Mouse (Mus musculus): ENCODE measurements around the gene Grsf1.

Grsf1 gene

DNA sequence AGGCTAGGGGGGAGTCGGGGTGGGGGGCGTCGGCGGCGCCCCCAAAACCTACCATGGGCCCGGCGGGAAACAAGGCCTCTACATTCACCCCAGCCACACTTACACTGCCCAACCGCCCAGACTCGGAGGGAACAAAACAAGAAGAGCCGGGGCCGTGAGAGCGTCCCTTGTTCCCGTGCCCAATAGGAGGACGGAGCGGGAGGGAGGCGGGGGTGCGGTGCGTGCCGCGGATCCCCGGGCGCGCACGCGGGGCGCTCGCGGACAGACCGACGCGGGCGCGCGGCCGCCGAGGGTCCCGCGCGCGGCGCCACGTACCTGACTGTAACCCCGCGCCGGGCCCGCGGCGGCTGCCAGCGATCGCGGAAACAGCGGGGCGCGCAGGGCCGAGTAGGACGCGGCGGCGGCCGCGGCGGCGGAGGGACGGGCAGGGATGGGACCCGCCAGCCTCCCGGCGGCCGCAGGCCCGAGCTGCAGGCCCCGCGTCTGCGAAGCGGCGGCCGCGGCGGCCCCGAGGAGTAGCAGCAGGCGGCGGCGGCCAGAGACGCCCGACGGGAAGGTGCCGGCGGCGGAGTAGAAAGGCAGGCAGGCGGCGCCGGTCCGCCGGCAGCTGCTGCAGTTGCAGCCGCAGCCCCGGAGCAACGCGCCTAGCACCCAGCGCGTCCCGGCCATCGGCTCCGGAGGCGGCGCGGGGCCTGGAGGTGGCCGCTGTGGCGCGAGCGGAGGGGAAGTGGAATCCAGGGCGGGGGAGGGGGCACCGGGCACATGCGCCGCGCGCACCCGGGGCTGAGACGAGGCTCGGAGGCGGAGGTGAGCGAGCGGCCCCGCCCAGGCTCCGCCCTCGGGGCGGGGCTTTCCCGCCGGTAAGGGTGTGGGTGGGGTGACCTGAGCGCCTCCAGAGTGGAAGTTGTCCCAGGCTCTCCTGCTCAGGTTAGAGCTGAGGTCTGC is at the start of gene Grsf1:
Gene Grsf1, minus strand, starts transcription at position 729 of the 945 bp plus-strand sequence.
- peak; percentile 93 for DNase-seq (ENCODE audit: low spot score)

DNA sequence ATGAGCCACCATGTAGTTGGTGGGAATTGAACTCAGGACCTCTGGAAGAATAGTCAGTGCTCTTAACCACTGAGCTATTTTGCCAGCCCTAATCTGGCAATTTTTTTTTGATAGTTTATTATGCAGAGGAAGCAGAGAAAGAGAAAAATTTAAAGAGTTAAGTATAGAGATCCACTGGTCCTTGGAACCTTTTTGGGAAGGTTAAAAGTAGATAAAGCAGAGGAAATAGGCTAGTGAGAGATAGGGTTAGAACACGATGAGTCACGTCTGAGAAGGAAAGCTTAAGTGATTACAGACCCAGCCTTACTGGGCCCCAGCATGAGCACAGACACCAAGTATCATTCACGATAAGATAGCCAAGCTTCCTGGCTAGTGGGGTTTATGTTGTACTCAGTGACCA is 48.1 kb upstream of the Grsf1 start:
- DNase-seq (ENCODE audit: low spot score), result no peak

- DNase-seq (ENCODE audit: low spot score), result peak; percentile 12
Observed at GRCm38 (mm10) chr5:88722213-88722600, 46.2 kb upstream of the Grsf1 start.

- peak; percentile 41 for DNase-seq (ENCODE audit: low spot score)
Observed at GRCm38 (mm10) chr5:88721565-88722212, 45.7 kb upstream of the Grsf1 start.

GRCm38 (mm10) chr5:88721003-88721475 is 45.1 kb upstream of the Grsf1 start:
- DNase-seq (ENCODE audit: low spot score), result no peak

DNA sequence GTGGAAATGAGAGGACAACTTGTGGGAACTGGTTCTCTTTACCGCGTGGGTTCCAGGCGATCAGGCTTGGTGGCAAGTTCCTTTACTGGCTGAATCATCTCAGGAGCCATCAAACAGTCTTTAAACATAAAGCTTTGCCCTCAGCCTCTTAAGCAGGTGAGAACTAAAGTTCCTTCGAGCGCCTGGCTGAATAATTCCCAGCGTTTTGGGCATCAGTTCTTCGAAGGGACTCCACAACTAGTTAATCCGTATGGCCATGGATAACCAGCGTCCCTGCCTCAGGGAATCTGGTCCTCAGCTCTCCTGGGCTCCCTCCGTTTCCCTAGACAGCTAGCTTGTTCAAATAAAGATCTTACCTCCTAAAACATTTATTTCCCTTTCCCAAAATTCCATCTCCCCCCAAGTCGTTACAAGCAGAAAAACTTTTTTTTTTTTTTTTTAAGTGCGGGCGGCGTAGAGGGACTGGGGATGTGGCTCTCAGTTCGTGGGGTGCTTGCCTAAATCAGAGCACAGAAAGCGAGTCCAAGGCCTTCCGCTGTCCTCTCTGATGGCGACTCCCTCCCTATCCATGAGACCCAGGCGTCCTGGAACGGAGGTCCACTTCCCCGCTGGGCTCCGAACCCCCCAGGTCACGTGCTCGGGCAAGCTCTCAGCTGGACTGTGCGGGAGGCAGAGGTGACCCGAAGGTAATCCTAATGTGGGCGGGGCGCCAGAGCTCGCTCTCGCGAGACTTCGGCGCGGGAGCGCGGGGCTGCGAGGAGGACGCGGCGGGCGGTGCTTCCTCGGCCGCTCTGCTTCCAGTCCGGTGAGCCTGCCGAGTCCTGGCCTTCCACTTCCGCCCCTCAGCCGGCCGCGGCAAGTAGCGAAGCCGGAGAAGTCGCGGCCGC is 44.4 kb upstream of the Grsf1 start, which contains the start of gene Mob1b:
Gene Mob1b, plus strand, starts transcription at position 740 of the 887 bp plus-strand sequence.
- peak; percentile 99 for DNase-seq (ENCODE audit: low spot score)

GRCm38 (mm10) chr5:88716983-88717382 is 41.0 kb upstream of the Grsf1 start:
- DNase-seq (ENCODE audit: low spot score), result no peak

DNA sequence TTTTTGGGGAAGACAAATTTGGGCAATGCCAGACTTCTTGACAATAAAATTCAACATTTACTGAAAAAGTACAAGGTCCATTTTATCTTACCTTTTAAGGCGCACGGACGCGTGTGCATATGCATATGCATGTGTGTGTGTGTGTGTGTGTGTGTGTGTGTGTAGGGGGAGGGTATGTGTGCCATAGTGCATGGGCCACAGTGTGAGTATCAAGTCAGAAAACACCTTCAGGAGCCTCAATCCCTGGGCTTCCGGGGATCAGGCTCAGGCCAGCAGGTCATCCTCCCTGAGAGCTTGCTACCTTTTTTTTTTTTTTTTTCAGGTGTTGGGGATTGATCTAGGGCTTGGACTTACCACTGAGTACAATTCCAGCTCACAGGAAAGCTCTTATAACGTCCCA is 36.4 kb upstream of the Grsf1 start:
- no peak for DNase-seq (ENCODE audit: low spot score)

- DNase-seq (ENCODE audit: low spot score), result no peak
Observed at GRCm38 (mm10) chr5:88711618-88712224, 35.8 kb upstream of the Grsf1 start.

GRCm38 (mm10) chr5:88711128-88711527 is 35.2 kb upstream of the Grsf1 start:
- no peak for DNase-seq (ENCODE audit: low spot score)

DNA sequence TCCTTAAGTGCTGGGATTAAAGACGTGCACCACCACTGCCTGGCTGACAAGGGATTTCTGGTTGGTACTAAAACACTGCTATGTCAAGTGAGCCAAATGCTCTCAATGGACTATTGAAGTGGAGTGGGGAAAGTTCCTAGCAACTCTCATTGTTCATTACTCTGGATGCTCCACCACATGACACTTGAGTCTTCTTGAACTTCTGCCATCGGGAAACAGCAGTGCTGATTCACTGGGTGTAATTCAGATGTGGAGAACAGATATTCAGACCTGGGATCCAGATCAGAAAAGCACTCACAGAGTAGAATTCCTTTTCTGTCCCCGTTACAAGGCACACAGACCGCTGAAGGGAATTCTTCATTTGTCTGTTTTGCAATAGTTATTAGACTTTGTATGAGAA is 27.6 kb upstream of the Grsf1 start:
- no peak for DNase-seq (ENCODE audit: low spot score)

- no peak for DNase-seq (ENCODE audit: low spot score)
Observed at GRCm38 (mm10) chr5:88702041-88702440, 26.1 kb upstream of the Grsf1 start.

- no peak for DNase-seq (ENCODE audit: low spot score)
Observed at GRCm38 (mm10) chr5:88699251-88699913, 23.4 kb upstream of the Grsf1 start.

DNA sequence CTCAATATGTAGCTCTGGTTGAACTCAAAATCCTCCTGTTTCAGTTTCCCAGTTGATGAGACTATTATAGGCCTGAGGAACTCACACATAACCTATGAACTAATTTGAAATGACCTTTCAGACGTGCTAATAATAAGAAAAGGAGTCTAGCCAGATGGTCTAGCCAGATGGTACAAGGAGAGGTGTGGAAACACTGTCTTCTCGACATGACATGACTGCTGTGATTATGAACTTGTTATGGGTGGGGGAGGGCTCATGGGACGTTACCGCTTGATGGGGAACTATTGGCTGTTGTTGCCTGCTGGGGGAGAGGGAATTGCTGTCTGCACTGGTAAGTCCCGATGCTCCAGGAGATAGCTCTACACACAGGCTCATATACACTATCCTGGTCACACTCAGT is 21.3 kb upstream of the Grsf1 start:
- DNase-seq (ENCODE audit: low spot score), result no peak

DNA sequence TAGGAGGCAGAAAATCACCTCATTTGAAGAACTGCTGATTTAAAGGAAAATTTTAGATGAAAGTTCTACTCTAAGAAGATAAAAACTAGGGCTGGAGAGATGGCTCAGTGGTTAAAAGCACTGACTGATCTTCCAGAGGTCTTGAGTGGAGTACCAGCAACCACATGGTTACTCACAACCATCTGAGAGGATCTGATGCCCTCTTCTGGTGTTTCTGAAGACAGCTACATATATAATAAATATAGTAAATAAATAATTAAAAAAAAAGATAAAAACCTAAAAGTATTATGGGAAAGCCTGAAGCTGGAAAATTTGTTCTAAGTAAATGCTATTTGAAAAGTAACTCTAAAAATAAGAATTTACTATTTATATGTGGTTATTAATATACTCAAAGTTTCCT is 17.1 kb upstream of the Grsf1 start:
- DNase-seq (ENCODE audit: low spot score), result no peak

- DNase-seq (ENCODE audit: low spot score), result no peak
Observed at GRCm38 (mm10) chr5:88692586-88692985, 16.6 kb upstream of the Grsf1 start.

DNA sequence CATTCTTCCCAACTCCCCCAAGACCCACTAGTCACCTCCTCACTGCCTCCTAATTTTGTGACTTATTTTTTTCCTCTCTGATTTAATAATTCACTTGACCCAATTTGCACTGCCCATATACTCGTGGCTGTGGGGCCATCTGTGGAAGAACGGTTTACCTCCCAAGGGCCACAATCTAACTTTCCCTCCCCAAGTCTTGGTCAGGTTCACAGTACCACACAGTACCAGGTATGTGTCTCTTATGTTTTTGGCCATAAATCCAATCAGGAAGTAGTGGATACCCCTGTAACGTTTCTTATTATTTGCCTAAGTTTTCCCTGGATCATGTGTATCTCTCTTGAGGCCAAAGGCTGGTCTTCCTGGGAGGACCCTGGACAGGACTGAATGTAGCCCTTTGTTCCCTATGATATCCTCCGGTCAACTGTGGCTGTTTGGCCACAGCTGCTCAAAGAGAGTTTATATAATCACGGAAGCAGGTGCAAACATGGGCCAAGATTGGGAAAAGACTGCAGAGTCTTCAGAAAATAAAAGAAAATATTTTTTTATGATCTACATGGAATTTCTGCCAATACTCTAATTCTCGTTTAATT is 15.6 kb upstream of the Grsf1 start:
- no peak for DNase-seq (ENCODE audit: low spot score)

GRCm38 (mm10) chr5:88690681-88691505 is 14.9 kb upstream of the Grsf1 start:
- no peak for DNase-seq (ENCODE audit: low spot score)

- DNase-seq (ENCODE audit: low spot score), result no peak
Observed at GRCm38 (mm10) chr5:88689279-88689938, 13.4 kb upstream of the Grsf1 start.
